Mouse (Mus musculus): ENCODE data around the gene Gck. TPM values are rescaled to one million over a fixed set of nuclear protein-coding genes. Genes with fewer than 3 reads are reported as not detected.

Gene Gck
- not detected for polyA plus RNA-seq (2014; fragmentation: Illumina TruSeq; extraction: RNeasy Lipid Tissue Mini Kit (QIAGEN cat#74804))

GRCm38 (mm10) chr11:5949586-5950352 is at the start of gene Gck:
TSS of gene Gck (minus strand) at chr11:5950081.

GRCm38 (mm10) chr11:5955546-5956276 is 5.8 kb upstream of the Gck start, which contains the start of gene Ykt6:
TSS of gene Ykt6 (plus strand) at chr11:5955693.

GRCm38 (mm10) chr11:5898531-5898930 is 51.4 kb downstream of the Gck start, which contains the start of gene Myl7:
TSS of gene Myl7 (minus strand) at chr11:5898782.

GRCm38 (mm10) chr11:5877921-5878526 is 71.9 kb downstream of the Gck start, which contains the start of gene Pold2:
TSS of gene Pold2 (minus strand) at chr11:5878292.

GRCm38 (mm10) chr11:5861678-5862393 is 88.0 kb downstream of the Gck start, which contains the start of gene Aebp1:
TSS of gene Aebp1 (plus strand) at chr11:5861947.

Other genes starting within 250 kb of the Gck start
- 5.3 TPM for gene Mrps24, start 234.4 kb downstream of the Gck start, polyA plus RNA-seq (2014; fragmentation: Illumina TruSeq; extraction: RNeasy Lipid Tissue Mini Kit (QIAGEN cat#74804))
- 5.2 TPM for gene Urgcp, start 187.7 kb downstream of the Gck start, polyA plus RNA-seq (2014; fragmentation: Illumina TruSeq; extraction: RNeasy Lipid Tissue Mini Kit (QIAGEN cat#74804))
- 2.4 TPM for gene Dbnl, start 161.6 kb downstream of the Gck start, polyA plus RNA-seq (2014; fragmentation: Illumina TruSeq; extraction: RNeasy Lipid Tissue Mini Kit (QIAGEN cat#74804))
- gene Pgam2, start 146.3 kb downstream of the Gck start, polyA plus RNA-seq (2014; fragmentation: Illumina TruSeq; extraction: RNeasy Lipid Tissue Mini Kit (QIAGEN cat#74804)): not detected
- 0.37 TPM for gene Polm, start 112.1 kb downstream of the Gck start, polyA plus RNA-seq (2014; fragmentation: Illumina TruSeq; extraction: RNeasy Lipid Tissue Mini Kit (QIAGEN cat#74804))
- 13.1 TPM for gene Aebp1, start 88.1 kb downstream of the Gck start, polyA plus RNA-seq (2014; fragmentation: Illumina TruSeq; extraction: RNeasy Lipid Tissue Mini Kit (QIAGEN cat#74804))
- 0.46 TPM for gene Pold2, start 71.8 kb downstream of the Gck start, polyA plus RNA-seq (2014; fragmentation: Illumina TruSeq; extraction: RNeasy Lipid Tissue Mini Kit (QIAGEN cat#74804))
- not detected for gene Myl7, start 51.3 kb downstream of the Gck start, polyA plus RNA-seq (2014; fragmentation: Illumina TruSeq; extraction: RNeasy Lipid Tissue Mini Kit (QIAGEN cat#74804))
- 40.7 TPM for gene Ykt6, start 5.6 kb upstream of the Gck start, polyA plus RNA-seq (2014; fragmentation: Illumina TruSeq; extraction: RNeasy Lipid Tissue Mini Kit (QIAGEN cat#74804))
- gene Camk2b, start 116.3 kb upstream of the Gck start, polyA plus RNA-seq (2014; fragmentation: Illumina TruSeq; extraction: RNeasy Lipid Tissue Mini Kit (QIAGEN cat#74804)): 0.17 TPM
- not detected for gene A730071L15Rik, start 249.9 kb upstream of the Gck start, polyA plus RNA-seq (2014; fragmentation: Illumina TruSeq; extraction: RNeasy Lipid Tissue Mini Kit (QIAGEN cat#74804))

All from ovary, adult 10 weeks (tissue).